Mouse (Mus musculus): ENCODE data around the gene Usp21. TPM values are rescaled to one million over a fixed set of nuclear protein-coding genes. Genes with fewer than 3 reads are reported as not detected.
A peak's percentile ranks its signal among the peaks of the same experiment; 100 is the strongest.

Usp21 gene
- total and polyA plus RNA-seq, 3 experiments = 10.0 to 66.4 TPM; not detected in 1

GRCm38 (mm10) chr1:171279721-171280120 lies 8.1 kb downstream of the Usp21 start:
- Histone ChIP-seq H3K27ac (ENCODE audit: control insufficient read depth, low read depth, low read length) (no peak overlapping the region), H3K36me3 (ENCODE audit: control insufficient read depth in 1 of 2, insufficient read depth in 2 of 2, low read length in 2 of 2) (peaks cover 1 to 10% of the 10 kb centered on the region in 2 experiments), H3K4me1 (ENCODE audit: control insufficient read depth in 1 of 2, insufficient read depth in 2 of 2, low read length in 2 of 2) (peaks cover 0 to 10% of the 10 kb centered on the region in 2 experiments; a peak in 1 of 4 replicates), H3K79me2 (ENCODE audit: control insufficient read depth, insufficient read depth, low read length, poor library complexity) (peaks cover 4% of the 10 kb centered on the region; the same call in 1 of the 2 replicates), H3K9ac (ENCODE audit: control insufficient read depth, low read depth, low read length, poor library complexity, severe bottlenecking) (peak overlapping the region; percentile 78), H3K9me3 (replicated peaks; ENCODE audit: insufficient read depth, low read length) (no peaks in the 10 kb centered on the region), H3K27me3 (ENCODE audit: control insufficient read depth in 1 of 2, insufficient read depth in 2 of 2, low read length in 2 of 2) (no peaks in the 10 kb centered on the region), H3K4me3 (ENCODE audit: control insufficient read depth in 1 of 2, insufficient read depth in 1 of 2, low read depth in 2 of 2, low read length in 2 of 2) (peak overlapping the region; percentile 58 to 76)
- TF ChIP-seq E2F4 (IDR thresholded peaks at IDR 0.05; ENCODE audit: borderline replicate concordance, low read depth, low read length) (no peak), POLR2AphosphoS5 (IDR thresholded peaks at IDR 0.05; ENCODE audit: borderline replicate concordance, low read depth, low read length) (no peak), KAT2A (conservative IDR thresholded peaks at IDR 0.05; ENCODE audit: low read depth, low read length) (no peak), TCF12 (IDR thresholded peaks at IDR 0.05; ENCODE audit: low read depth, low read length) (no peak), ZNF384 (IDR thresholded peaks at IDR 0.05; ENCODE audit: low read depth, low read length) (no peak), POLR2A (IDR thresholded peaks at IDR 0.05; ENCODE audit: control insufficient read depth in 1 of 2, insufficient read depth in 1 of 2, low read depth in 1 of 2, low read length in 2 of 2, poor library complexity in 1 of 2) (no peak), CHD2 (IDR thresholded peaks at IDR 0.05; ENCODE audit: low read length) (no peak), USF2 (IDR thresholded peaks at IDR 0.05; ENCODE audit: borderline replicate concordance in 1 of 2, insufficient read depth in 1 of 2, low read depth in 1 of 2, low read length in 2 of 2) (no peak), SMC3 (IDR thresholded peaks at IDR 0.05; ENCODE audit: low read depth, low read length) (no peak), MYB (IDR thresholded peaks at IDR 0.05; ENCODE audit: low read depth, low read length) (no peak), CHD1 (IDR thresholded peaks at IDR 0.05; ENCODE audit: low read depth, low read length) (no peak), HCFC1 (IDR thresholded peaks at IDR 0.05; ENCODE audit: low read depth, low read length) (no peak), TBP (IDR thresholded peaks at IDR 0.05; ENCODE audit: low read depth, low read length) (no peak), ELF1 (IDR thresholded peaks at IDR 0.05; ENCODE audit: low read depth, low read length) (no peak), ZC3H11A (IDR thresholded peaks at IDR 0.05; ENCODE audit: low read depth, low read length) (no peak), MAFK (IDR thresholded peaks at IDR 0.05; ENCODE audit: borderline replicate concordance, low read depth, low read length) (no peak), MEF2A (IDR thresholded peaks at IDR 0.05; ENCODE audit: extremely low read depth, insufficient replicate concordance, low read depth, low read length, poor library complexity, severe bottlenecking) (no peak), MAX (IDR thresholded peaks at IDR 0.05; ENCODE audit: low read length) (no peak)
- no peak for DNase-seq (ENCODE audit: low read depth, low spot score)

- Histone ChIP-seq H3K27ac (ENCODE audit: control insufficient read depth, low read depth, low read length) (no peak overlapping the region), H3K9me3 (replicated peaks; ENCODE audit: insufficient read depth, low read length) (no peaks in the 10 kb centered on the region), H3K9ac (ENCODE audit: control insufficient read depth, low read depth, low read length, poor library complexity, severe bottlenecking) (no peak overlapping the region; the same call in 1 of the 2 replicates), H3K27me3 (ENCODE audit: control insufficient read depth in 1 of 2, insufficient read depth in 2 of 2, low read length in 2 of 2) (no peaks in the 10 kb centered on the region), H3K4me3 (ENCODE audit: control insufficient read depth in 1 of 2, insufficient read depth in 1 of 2, low read depth in 2 of 2, low read length in 2 of 2) (no peak overlapping the region; a peak in 1 of 4 replicates), H3K36me3 (ENCODE audit: control insufficient read depth in 1 of 2, insufficient read depth in 2 of 2, low read length in 2 of 2) (peaks cover 1 to 10% of the 10 kb centered on the region in 2 experiments), H3K79me2 (ENCODE audit: control insufficient read depth, insufficient read depth, low read length, poor library complexity) (peaks cover 4% of the 10 kb centered on the region; the same call in 1 of the 2 replicates), H3K4me1 (ENCODE audit: control insufficient read depth in 1 of 2, insufficient read depth in 2 of 2, low read length in 2 of 2) (peaks cover 0 to 10% of the 10 kb centered on the region in 2 experiments; a peak in 1 of 4 replicates)
- DNase-seq (ENCODE audit: low read depth, low spot score) = no peak
- no peak for TF ChIP-seq ZNF384 (IDR thresholded peaks at IDR 0.05; ENCODE audit: low read depth, low read length)
- no peak for TF ChIP-seq POLR2AphosphoS2 (IDR thresholded peaks at IDR 0.05; ENCODE audit: low read length)
- no peak for TF ChIP-seq CTCF (IDR thresholded peaks at IDR 0.05 in 2 of 3, conservative IDR thresholded peaks at IDR 0.05 in 1 of 3; ENCODE audit: control insufficient read depth in 1 of 3, insufficient read depth in 1 of 3, low read depth in 2 of 3, low read length in 3 of 3, poor library complexity in 1 of 3, severe bottlenecking in 1 of 3)
- no peak for TF ChIP-seq MXI1 (IDR thresholded peaks at IDR 0.05; ENCODE audit: low read depth, low read length)
- no peak for TF ChIP-seq KAT2A (conservative IDR thresholded peaks at IDR 0.05; ENCODE audit: low read depth, low read length)
- TF ChIP-seq MAX (IDR thresholded peaks at IDR 0.05; ENCODE audit: low read length) = no peak
- no peak for TF ChIP-seq TAL1 (IDR thresholded peaks at IDR 0.05; ENCODE audit: low read length)
- TF ChIP-seq USF1 (IDR thresholded peaks at IDR 0.05; ENCODE audit: low read depth, low read length) = no peak
- TF ChIP-seq GATA1 (IDR thresholded peaks at IDR 0.05; ENCODE audit: low read depth, low read length) = no peak
- TF ChIP-seq ZKSCAN1 (IDR thresholded peaks at IDR 0.05; ENCODE audit: low read depth, low read length) = no peak
- no peak for TF ChIP-seq MEF2A (IDR thresholded peaks at IDR 0.05; ENCODE audit: extremely low read depth, insufficient replicate concordance, low read depth, low read length, poor library complexity, severe bottlenecking)
Observed at GRCm38 (mm10) chr1:171279012-171279705, 8.6 kb downstream of the Usp21 start.
